ENCODE assay signal across 8 mouse cellular contexts in genomic region chr10:78412319-78413151, GRCm38 (mm10). TPM values are rescaled to one million over a fixed set of nuclear protein-coding genes. Genes with fewer than 3 reads are reported as not detected.
A peak's percentile ranks its signal among the peaks of the same experiment; 100 is the strongest.
DNase-seq lines count a peak whose midpoint lies in the region; ATAC-seq and TF ChIP-seq lines count a peak whose summit lies in the region.

Gene Rrp1, minus strand, starts transcription at chr10:78413043.

- no peak for TF ChIP-seq EP300 in liver, embryonic 14.5 days (IDR thresholded peaks at IDR 0.05; ENCODE audit: low read depth)
- no peak for TF ChIP-seq EP300 in stomach, postnatal 0 days (optimal IDR thresholded peaks at IDR 0.05)

- peak within 1 kb of the TSS; percentile 69 for H3K4me2 ChIP-seq in heart, embryonic 15.5 days
- H3K4me2 ChIP-seq in liver, embryonic 14.5 days (ENCODE audit: low read depth): peak within 1 kb of the TSS; percentile 88
- H3K4me2 ChIP-seq in neural tube, embryonic 11.5 days (ENCODE audit: low read depth): peak within 1 kb of the TSS; percentile 83
- peak within 1 kb of the TSS; percentile 84 for H3K4me2 ChIP-seq in stomach, postnatal 0 days (replicated peaks; ENCODE audit: low read depth)

- ATAC-seq in heart, embryonic 15.5 days (replicated peaks; ENCODE audit: insufficient number of reproducible peaks, insufficient read depth, low FRiP score, low read depth): peak; percentile 91
- ATAC-seq in liver, embryonic 14.5 days (ENCODE audit: insufficient read depth): peak; percentile 91
- peak; percentile 93 for ATAC-seq in neural tube, embryonic 11.5 days (ENCODE audit: insufficient read depth, low FRiP score, low TSS enrichment)
- peak; percentile 95 for ATAC-seq in stomach, postnatal 0 days (ENCODE audit: low FRiP score, low TSS enrichment)

- H3K4me1 ChIP-seq in forebrain, embryonic 10.5 days: peaks cover 20% of the 10 kb centered on the region
- peaks cover 14% of the 10 kb centered on the region for H3K4me1 ChIP-seq in heart, embryonic 15.5 days (replicated peaks)
- H3K4me1 ChIP-seq in liver, embryonic 14.5 days (replicated peaks; ENCODE audit: control insufficient read depth in 2 of 2, insufficient read depth in 2 of 2, low read length in 1 of 2): peaks cover 0 to 2% of the 10 kb centered on the region in 2 experiments; a peak in 2 of 4 replicates
- H3K4me1 ChIP-seq in neural tube, embryonic 11.5 days (ENCODE audit: control insufficient read depth, insufficient read depth, low read length): no peaks in the 10 kb centered on the region; the same call in 1 of the 2 replicates
- peaks cover 2% of the 10 kb centered on the region; the same call in 1 of the 2 replicates for H3K4me1 ChIP-seq in stomach, postnatal 0 days (replicated peaks; ENCODE audit: control insufficient read depth, insufficient read depth)

- H3K36me3 ChIP-seq in forebrain, embryonic 10.5 days (replicated peaks): peaks cover 36% of the 10 kb centered on the region
- H3K36me3 ChIP-seq in heart, embryonic 15.5 days: peaks cover 31% of the 10 kb centered on the region
- H3K36me3 ChIP-seq in liver, embryonic 14.5 days (replicated peaks; ENCODE audit: control insufficient read depth, insufficient read depth, low read depth): peaks cover 21% of the 10 kb centered on the region
- H3K36me3 ChIP-seq in neural tube, embryonic 11.5 days (ENCODE audit: control insufficient read depth, insufficient read depth, low read length): peaks cover 16% of the 10 kb centered on the region
- H3K36me3 ChIP-seq in stomach, postnatal 0 days (ENCODE audit: control insufficient read depth, insufficient read depth, low read length): peaks cover 16% of the 10 kb centered on the region

- DNase-seq in CD8-positive naive resting alpha-beta T cell, adult 2 months (ENCODE audit: low read depth in 2 of 2, low spot score in 2 of 2): peak; percentile 96 to 98
- DNase-seq in c-Kit-positive CD71-negative TER-119-negative erythroid progenitor cells, embryonic 14.5 days (ENCODE audit: low read depth): peak; percentile 93
- DNase-seq in forebrain, embryonic 10.5 days (ENCODE audit: extremely low spot score, low spot score): peak; percentile 92
- DNase-seq in kidney, postnatal 25 days: peak; percentile 92 to 95
- peak; percentile 85 to 89 (median 89) for DNase-seq in liver, embryonic 14.5 days (ENCODE audit: low read depth in 3 of 3, low spot score in 3 of 3)
- peak; percentile 95 for DNase-seq in neural tube, embryonic 11.5 days (ENCODE audit: low spot score)
- peak; percentile 95 for DNase-seq in stomach, postnatal 0 days (ENCODE audit: low spot score)

- under 1% methylated on average over 70 of the region's 70 CpGs for whole genome bisulfite sequencing in forebrain, embryonic 10.5 days
- WGBS in heart, embryonic 15.5 days: under 1% methylated on average over 70 of the region's 70 CpGs
- under 1% methylated on average over 70 of the region's 70 CpGs for WGBS in liver, embryonic 14.5 days (ENCODE audit: insufficient replicate concordance)
- under 1% methylated on average over 70 of the region's 70 CpGs for WGBS in neural tube, embryonic 11.5 days
- WGBS in stomach, postnatal 0 days: under 1% methylated on average over 70 of the region's 70 CpGs

- peak within 1 kb of the TSS; percentile 88 for H3K9ac ChIP-seq in heart, embryonic 15.5 days
- H3K9ac ChIP-seq in liver, embryonic 14.5 days (replicated peaks): peak within 1 kb of the TSS; percentile 88
- peak within 1 kb of the TSS; percentile 83 for H3K9ac ChIP-seq in neural tube, embryonic 11.5 days (ENCODE audit: low read length)
- H3K9ac ChIP-seq in stomach, postnatal 0 days (ENCODE audit: low read length): peak within 1 kb of the TSS; percentile 96

- TF ChIP-seq CTCF in liver, embryonic 14.5 days (IDR thresholded peaks at IDR 0.05; ENCODE audit: low read depth): peak; percentile 100
- peak; percentile 100 for TF ChIP-seq CTCF in stomach, postnatal 0 days (IDR thresholded peaks at IDR 0.05; ENCODE audit: low read depth)

- no peaks in the 10 kb centered on the region for H3K9me3 ChIP-seq in forebrain, embryonic 10.5 days
- no peaks in the 10 kb centered on the region for H3K9me3 ChIP-seq in heart, embryonic 15.5 days (replicated peaks)
- H3K9me3 ChIP-seq in liver, embryonic 14.5 days (ENCODE audit: control insufficient read depth, low read length): no peaks in the 10 kb centered on the region
- H3K9me3 ChIP-seq in neural tube, embryonic 11.5 days (ENCODE audit: control insufficient read depth, low read length): no peaks in the 10 kb centered on the region
- H3K9me3 ChIP-seq in stomach, postnatal 0 days (ENCODE audit: control insufficient read depth, low read length): no peaks in the 10 kb centered on the region

- H3K27me3 ChIP-seq in forebrain, embryonic 10.5 days (ENCODE audit: poor library complexity, severe bottlenecking): no peaks in the 10 kb centered on the region
- no peaks in the 10 kb centered on the region for H3K27me3 ChIP-seq in heart, embryonic 15.5 days
- H3K27me3 ChIP-seq in liver, embryonic 14.5 days (ENCODE audit: control insufficient read depth, insufficient read depth, low read length): no peaks in the 10 kb centered on the region
- no peaks in the 10 kb centered on the region for H3K27me3 ChIP-seq in neural tube, embryonic 11.5 days (ENCODE audit: control insufficient read depth, insufficient read depth, low read length)
- H3K27me3 ChIP-seq in stomach, postnatal 0 days (ENCODE audit: control insufficient read depth, insufficient read depth, low read length): no peaks in the 10 kb centered on the region

- peak within 1 kb of the TSS; percentile 90 for H3K27ac ChIP-seq in forebrain, embryonic 10.5 days
- H3K27ac ChIP-seq in heart, embryonic 15.5 days: peak within 1 kb of the TSS; percentile 93
- peak within 1 kb of the TSS; percentile 36 for H3K27ac ChIP-seq in liver, embryonic 14.5 days
- peak within 1 kb of the TSS; percentile 68 for H3K27ac ChIP-seq in neural tube, embryonic 11.5 days (ENCODE audit: low read depth, low read length)
- peak within 1 kb of the TSS; percentile 94 for H3K27ac ChIP-seq in stomach, postnatal 0 days (replicated peaks)

- H3K4me3 ChIP-seq in forebrain, embryonic 10.5 days: peak within 1 kb of the TSS; percentile 93
- H3K4me3 ChIP-seq in heart, embryonic 15.5 days: peak within 1 kb of the TSS; percentile 100
- H3K4me3 ChIP-seq in liver, embryonic 14.5 days (ENCODE audit: insufficient read depth in 1 of 2, low read depth in 2 of 2, low read length in 2 of 2): peak within 1 kb of the TSS; percentile 77 to 88
- H3K4me3 ChIP-seq in neural tube, embryonic 11.5 days (ENCODE audit: low read depth, low read length): peak within 1 kb of the TSS; percentile 94
- H3K4me3 ChIP-seq in stomach, postnatal 0 days (ENCODE audit: low read depth, low read length): peak within 1 kb of the TSS; percentile 95

RNA-seq across cellular contexts. Expression of gene Rrp1, which starts in this region (rescaled TPM):
- 338 and 366 TPM in 2 replicates for polyA plus RNA-seq in forebrain, embryonic 10.5 days (2016; fragmentation: Nextera tagmentation; extraction: Ambion mirVana)
- 202 and 247 TPM in 2 replicates for polyA plus RNA-seq in heart, embryonic 15.5 days (2015; fragmentation: Nextera tagmentation; extraction: Ambion mirVana)
- 43.0 and 69.7 TPM in 2 replicates for polyA plus RNA-seq in liver, embryonic 14.5 days (2012; rRNA removed)
- polyA plus RNA-seq in liver, embryonic 14.5 days (2014; fragmentation: Nextera tagmentation; extraction: Ambion mirVana): 79.8 and 89.7 TPM in 2 replicates
- polyA plus RNA-seq in neural tube, embryonic 11.5 days (2014; fragmentation: Nextera tagmentation; extraction: Ambion mirVana): 257 and 278 TPM in 2 replicates
- polyA plus RNA-seq in stomach, postnatal 0 days (2015; fragmentation: Nextera tagmentation; extraction: Ambion mirVana): 148 TPM in 2 replicates

Comparison
In these comparisons a context has a peak if more than half of its experiments do, and no peak if none do; other contexts are left out.
1. Peak in every context shown above with its lines: DNase-seq, ATAC-seq, H3K4me3 ChIP-seq and H3K27ac ChIP-seq.
2. H3K27ac ChIP-seq: peak in every context shown above with its lines; median percentile 94 in stomach, postnatal 0 days; 93 in heart, embryonic 15.5 days; 90 in forebrain, embryonic 10.5 days; 68 in neural tube, embryonic 11.5 days; 36 in liver, embryonic 14.5 days.